Mouse (Mus musculus): ENCODE results near the gene Atp6v0b. TPM values are rescaled to one million over a fixed set of nuclear protein-coding genes. Genes with fewer than 3 reads are reported as not detected.
A peak's percentile ranks its signal among the peaks of the same experiment; 100 is the strongest.

The Atp6v0b gene
- polyA plus RNA-seq, 2 experiments from 2014 or later = 75.9 to 111 TPM

DNA sequence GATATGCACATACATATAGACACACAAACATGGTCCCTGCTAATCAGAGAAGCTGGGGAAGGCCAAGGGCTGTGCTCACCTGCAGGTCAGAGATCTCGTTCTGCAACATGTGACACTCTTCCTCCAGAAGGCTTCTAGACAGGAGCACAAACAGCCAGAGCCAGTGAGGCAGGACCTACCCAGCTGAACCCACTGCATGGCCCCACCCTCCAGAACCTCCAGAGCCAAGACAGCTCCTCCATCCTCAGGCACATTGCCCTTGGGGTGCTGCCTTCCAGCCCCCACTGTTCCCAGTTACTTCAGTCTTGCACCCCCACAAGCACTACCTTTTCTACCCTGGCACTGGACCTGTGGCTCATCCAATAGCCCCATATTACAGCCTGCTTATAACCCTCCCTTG, 16.7 kb downstream of the Atp6v0b start:
- ATAC-seq = no peak

DNA sequence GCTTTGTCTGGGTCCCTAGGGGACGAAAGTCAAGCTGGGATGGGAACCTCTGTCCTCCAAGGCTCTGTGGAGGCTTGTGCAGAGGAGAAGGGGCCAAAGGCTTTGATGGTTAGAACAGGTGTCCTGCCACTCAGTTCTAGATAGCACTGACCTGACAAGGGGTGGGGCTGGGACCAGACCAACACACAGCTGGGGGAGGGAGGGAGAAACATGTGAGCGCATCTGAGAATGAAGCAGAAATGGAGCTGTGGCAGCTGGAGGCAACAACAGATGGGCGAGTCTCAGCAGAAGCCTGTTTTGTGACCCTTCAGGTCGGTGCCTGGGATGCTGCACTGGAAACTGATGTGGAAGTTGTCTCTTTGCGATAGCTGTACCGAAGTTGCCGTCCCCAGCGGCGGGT, 17.8 kb downstream of the Atp6v0b start:
- ATAC-seq = no peak

DNA sequence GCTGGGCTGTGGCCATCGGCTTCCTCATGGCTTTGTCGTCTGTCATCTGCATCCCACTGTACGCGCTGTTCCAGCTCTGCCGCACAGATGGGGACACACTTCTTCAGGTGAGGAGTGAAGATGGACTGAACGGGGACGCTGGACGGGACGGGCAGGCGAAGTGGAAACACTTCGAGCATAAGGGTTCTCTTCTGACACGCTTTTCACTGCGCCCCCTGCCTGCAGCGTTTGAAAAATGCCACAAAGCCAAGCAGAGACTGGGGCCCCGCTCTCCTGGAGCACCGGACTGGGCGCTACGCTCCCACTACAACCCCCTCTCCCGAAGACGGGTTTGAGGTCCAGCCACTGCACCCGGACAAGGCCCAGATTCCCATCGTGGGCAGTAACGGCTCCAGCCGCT, 19.3 kb downstream of the Atp6v0b start:
- no peak for ATAC-seq

DNA sequence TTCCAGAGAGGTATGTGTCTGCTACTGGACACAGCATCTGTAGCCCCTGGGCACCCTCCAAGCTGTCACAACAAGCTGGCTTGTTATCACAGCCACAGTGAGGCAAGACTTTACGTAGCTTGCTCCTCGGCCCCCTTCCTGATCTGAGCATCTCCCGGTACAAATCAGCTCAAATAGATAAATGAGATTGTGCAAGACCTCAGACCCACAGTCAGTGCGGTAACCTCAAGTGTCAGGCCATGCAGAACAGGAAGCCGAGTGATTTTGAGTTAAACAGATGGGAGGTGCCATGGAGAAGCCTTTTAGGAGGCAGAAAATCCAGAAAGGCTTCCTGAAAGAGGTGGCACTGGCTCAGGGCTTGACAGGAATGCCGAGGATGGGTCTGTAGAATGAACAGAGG, 20.1 kb downstream of the Atp6v0b start:
- ATAC-seq = no peak

DNA sequence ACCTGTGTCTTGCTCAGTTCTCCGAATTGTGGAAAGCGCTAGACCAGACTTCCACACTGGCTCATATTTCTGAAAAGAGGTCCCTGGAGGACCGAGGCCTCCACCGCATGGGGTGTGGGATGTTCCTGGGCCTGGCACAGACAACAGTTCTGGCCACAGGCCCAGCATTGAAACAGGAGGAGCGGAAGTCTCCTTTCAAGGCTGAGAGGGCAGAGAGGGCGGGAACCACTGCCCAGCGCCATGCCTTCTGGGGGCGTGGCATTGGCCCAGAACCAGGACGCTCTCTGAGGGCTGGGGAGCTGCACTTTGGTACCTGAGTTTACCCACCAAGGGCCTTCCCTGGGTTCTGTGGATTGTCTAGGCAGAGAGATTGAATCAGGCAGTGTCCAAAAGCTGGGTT, 21.1 kb downstream of the Atp6v0b start:
- ATAC-seq = no peak

DNA sequence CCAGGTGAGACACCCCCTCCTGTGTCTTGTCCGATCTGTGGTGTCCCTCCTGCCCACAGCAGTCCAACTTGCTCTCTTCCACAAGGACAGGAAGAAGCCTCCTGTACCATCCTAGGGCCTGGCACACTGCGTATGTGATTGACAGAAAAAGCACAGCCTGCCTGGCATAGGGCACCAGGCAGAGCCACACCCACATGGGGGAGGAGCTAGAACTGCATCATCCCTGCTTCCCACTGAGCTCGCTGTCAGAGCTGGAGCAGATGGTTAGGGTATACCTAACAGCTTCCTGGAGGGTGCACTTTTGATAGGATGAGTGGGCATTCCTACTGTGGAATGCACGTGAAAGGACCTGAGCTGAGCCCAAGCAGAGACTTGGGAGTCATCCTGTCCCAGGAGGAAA, 24.3 kb downstream of the Atp6v0b start:
- ATAC-seq = no peak

DNA sequence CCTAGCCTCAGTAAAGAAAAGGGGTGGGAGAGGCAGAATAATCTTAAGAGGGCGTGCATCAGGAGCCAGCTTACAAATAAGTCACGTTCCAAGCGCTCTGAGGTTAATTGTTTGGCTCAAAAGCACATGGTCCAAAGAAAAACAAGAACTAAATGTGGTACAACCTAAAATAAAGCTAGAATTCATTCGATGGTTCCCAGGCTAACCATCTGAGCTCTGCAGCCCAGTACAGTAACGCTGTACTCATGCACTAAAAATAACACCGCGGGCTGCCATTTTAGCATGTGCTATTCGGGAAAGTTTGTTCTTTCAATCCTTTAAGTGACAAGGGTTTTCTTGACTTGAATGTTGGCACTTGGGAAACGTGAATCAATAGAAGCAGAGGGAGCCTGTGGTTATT, 26.6 kb downstream of the Atp6v0b start:
- ATAC-seq = no peak

DNA sequence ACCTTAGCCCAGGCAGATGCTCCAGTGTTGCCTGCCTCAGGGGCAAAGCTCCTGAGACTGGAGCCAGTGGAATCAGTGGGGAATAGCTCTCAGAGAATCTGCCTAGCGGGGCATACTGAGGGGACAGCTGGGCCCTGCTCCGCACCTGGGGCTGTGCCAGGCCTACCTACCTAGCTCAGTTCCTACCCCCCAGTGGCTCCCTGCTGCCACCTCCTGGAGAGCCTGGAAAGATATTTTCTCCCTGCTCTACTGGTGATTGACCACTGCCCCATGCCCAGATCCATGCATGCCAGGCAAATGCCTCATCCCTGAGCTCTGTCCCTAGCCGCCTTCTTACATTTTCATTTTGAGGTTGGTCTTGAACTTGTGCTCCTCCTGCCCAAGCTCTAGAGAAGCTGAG, 28.3 kb downstream of the Atp6v0b start:
- no peak for ATAC-seq

DNA sequence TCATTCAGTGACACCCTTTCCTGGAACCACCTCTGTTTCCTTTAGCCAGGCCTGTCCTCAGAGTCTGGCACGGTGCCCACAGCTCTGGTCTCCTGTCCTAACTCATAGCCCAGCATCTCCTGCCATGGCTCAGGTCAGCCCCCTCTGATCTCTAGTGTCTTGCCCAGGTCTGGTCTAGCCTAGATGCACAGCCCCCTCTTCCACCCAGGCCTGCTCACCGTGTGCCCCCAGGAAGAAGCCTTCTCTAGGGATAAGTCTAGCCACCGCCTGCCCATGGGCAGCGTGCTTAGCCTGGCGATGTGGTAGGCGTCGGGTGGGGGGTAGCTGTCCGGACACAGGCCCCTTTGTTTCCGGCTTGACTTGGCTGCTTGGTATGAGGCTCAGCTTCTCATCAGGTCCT, 32.0 kb downstream of the Atp6v0b start:
- no peak for ATAC-seq

DNA sequence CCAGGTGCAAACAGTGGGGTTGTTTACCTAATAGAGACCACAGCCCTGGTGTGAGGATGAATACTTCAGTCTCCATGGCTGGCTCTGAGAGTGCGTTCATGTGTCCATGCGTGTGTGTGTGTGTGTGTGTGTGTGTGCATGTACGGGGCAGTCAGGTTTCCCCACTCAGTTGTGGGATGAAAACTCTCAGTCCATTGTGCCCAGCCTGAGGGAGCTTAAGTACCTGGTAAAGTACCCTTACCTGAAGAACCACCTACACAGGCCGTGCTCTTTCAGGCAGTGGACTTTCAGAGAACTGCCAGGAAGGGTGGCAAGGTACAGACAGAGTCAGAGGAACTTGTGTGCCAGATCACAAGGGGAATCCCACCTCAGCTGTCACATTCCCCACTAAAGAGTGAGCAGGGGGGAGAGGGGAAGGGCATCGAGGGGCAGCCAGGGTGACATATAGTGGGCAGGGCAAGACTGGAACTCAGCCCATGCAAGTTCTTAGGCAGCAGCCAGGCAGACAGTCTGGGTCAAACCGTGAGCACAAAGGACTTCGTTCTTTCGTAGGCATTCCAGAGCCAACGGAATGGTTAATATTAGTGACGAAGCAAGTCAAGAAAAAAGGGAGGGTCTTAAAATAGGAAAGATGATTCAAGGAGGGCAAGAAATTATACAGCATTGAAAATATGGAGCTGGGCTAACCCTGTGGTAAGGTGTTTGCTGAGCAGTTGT, 34.8 kb downstream of the Atp6v0b start:
- ATAC-seq = no peak

DNA sequence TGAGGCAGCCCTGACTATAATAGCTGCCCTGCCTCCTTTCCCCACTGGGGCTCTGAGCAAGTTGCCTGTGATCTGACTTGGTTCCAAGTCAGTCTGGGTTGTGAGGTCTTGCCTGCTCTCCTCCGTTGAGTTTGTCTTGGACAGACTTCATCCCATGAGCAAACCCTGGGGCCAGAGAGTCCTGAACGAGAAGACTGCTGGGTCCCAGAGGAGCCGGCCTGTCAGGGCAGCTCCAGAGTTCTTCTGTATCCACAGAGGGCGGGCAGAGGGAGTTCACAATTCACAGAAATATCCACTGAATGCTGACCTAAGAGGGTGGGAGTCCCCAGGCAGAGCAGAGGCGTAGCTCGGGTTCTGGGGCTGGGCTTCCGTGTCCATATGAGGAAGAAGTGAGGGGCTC, 36.3 kb downstream of the Atp6v0b start:
- ATAC-seq = no peak

DNA sequence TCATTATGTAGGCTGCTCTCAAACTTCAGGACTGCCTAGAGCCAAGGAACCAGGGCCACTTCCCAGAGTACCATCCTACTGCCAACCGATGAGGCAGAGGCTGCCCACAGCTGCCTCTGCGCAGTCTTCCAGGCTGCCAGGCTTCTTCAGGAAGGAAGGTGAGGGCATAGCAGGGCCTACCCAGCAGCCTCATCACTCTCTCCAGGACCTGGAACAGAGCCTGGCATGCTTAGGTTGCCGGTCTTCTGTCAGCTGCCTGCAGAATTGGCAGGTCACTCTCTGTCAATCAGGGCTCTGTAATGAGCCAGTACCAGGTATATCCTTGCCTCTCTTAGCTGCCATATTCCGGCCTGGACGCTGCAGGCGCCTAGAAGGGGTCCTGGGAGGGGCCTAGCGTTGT, 37.0 kb downstream of the Atp6v0b start:
- no peak for ATAC-seq

DNA sequence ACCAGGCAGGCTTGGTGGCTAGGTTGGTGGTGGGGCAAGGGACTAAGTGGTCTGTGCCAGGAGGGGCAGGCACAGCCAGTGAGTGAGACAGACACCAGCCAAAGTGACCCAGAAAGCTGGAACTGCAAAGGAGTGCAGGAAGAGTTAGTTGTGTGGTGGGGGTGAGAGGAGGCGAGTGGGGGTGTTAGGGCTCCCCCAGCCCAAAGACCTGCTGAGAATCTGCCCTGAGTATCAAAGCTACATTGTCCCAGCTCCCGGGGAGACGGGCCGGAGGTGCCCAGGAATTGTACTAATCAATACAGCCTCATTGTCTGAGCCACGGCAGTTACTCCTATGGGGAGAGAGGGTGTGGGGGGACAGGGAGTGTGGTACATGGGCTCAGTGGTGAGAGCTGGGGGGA, 37.6 kb downstream of the Atp6v0b start:
- ATAC-seq = no peak

DNA sequence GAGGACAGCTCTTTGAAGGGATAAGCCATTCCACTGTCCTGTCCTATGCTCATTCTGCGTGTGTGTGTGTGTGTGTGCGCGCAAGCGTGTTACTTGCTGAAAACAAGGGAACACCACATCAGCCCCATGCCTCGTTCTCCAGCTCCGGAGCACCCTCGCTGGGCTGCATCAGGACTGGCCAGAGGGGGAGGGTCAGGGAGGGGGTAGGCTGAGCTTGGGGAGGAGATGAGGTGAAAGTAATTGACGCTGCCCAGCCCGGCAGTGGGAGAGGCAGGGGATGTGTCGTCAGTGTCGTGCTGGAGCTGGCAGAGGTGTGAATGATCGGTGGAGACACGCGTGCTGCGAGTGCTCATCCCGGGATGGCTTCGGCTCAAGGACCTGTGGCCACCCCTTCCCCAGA, 38.1 kb downstream of the Atp6v0b start:
- ATAC-seq = no peak

DNA sequence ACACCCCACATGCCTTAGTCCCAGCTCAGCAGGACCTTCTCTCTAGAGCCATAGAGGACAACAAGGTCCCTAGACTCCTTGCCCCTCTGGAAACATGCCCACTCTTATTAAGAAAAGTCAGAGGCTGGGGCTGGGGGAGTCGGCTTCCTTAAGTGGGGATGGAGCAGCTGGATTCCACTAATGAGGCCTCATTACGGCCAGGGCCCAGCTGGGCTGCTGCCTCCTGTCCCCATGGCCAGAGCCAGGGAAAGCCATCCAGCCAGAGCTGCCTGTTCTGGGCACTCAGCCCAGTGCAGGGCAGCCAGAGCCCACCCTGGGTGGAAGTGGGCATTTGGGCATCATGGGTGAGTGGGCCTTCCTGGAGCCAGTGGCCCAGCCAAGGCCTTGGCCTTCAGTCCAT, 40.1 kb downstream of the Atp6v0b start:
- no peak for ATAC-seq

DNA sequence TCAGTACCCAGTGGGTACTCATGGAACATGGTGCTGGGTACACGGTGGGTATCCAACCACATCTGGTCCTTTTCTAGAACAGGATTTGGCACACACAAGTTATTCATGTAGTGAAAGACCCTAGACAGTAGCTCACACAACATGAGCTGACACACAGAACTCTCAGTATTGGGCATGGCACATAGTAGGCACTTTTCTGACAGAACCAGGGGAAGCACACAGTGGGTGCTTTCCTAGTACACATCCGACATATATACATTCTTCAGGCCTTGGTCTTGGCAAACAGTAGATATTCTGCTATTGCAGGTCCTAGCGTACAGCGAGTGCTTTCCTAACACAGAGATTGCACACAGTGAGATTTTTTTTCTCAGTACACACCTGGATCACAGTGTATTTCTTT, 40.9 kb downstream of the Atp6v0b start:
- ATAC-seq = no peak

DNA sequence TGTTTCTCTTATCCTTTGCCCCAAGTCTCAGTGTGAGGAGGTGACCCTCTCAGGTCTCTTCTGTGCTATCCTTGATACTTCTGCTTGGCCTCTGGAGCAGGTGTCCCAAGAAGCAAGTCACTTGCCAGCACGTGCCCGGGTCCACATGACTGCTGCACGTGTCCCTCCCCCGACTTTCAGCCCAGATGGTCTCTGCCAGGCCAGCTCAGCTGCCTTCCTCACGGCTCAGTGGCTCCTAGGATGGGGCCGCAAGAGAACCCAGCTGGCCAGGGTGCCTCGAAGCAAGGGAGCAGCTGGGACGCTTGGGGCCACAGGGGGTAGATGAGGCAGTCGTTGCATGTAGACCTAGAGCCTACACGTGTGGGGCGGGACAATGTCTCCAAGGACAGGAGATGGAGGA, 41.8 kb downstream of the Atp6v0b start:
- ATAC-seq = no peak

DNA sequence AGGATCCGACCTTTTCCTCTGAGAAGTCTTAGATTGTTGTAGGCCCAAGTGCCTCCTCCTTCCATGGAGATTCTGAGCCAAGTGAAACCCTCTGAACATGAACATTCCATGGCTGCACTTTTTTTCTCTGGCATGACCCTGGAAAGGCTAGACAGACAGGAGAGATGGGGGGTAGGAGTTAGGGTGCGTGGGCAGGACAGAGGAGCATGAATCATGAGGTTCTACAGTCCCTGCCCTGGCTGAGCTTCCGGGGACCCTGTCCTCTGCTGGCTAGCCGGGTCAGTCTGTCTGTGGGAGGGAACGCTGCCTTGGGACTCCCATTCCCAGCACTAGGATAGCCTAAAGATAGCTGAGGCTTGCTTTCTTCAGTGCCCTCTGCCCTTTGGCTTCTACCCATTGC, 42.7 kb downstream of the Atp6v0b start:
- no peak for ATAC-seq

DNA sequence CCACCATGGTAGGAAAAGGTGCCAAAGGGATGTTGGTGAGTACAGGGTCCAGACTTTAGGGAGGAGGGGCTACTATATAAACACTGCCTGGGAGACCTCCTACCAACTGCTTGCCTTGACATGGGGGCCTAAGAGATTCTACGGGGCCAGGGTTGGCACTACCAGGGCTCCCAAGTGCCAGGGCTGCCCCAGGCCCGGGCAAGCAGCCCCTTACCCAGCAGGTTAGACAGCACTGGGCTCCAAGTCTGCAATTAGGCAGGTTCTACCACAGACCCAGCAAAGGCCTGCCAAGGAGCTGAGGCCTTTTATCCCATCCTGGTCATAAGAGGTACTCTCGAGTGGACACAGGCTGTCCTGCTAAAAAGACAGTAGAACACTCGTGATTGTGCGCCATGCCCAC, 44.0 kb downstream of the Atp6v0b start:
- ATAC-seq = no peak

DNA sequence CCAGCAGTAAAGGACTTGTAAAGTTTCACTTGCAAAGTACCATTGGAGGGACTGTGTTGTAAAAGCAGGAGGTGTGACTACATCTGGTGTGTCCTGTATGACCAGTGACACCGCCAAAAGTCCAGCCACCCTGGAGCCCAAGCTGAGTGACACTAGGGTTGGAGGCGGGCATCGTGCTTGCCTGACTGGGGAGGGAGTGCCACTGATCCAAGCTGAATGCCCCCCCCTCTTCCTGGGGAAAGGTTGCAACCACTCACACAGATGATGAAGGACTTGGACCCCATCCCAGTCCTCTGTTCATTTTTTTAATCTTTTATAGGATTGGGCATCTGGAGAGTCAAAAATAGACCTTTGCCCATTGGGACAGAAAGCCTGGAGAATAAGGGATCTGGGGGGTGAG, 45.6 kb downstream of the Atp6v0b start:
- ATAC-seq = no peak

DNA sequence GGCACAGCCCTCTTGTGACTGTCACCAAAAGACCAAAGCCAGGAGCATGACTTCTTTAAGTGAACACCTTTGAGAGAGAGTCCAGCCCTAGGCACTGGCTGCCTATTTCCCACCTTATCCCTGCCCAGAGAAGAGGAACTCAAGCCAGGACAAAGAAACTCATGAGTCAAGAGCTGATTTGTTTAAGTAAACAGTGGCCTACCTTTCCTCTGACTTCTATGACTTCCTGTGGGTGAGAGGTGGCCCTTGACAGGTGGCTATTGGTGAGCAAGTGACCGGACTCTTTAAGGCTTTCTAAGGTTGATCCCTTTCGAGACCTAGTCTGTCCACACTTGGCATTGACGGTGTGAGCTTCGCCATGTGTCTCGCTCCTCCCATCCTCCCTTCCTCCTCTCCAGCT, 46.3 kb downstream of the Atp6v0b start:
- ATAC-seq = no peak

DNA sequence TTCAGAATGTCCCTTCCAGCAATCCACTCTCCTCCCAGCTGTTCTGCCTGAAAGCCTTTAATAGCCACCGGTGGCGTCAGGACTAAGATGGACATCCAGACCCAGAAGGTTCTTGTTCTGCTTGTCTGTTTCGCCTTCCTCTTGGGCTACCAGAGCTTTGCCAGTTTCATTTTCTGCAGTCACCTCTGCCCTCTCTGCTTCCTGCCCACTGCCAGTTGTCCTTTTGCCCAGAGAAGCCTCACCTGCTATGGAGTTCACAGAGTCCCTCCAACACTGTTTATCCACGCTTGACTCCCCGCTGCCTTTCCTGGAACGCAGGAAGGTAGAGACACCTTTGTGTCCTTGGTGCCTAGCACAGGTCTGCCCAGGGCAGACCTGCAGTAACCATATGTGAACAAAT, 47.8 kb downstream of the Atp6v0b start:
- ATAC-seq = no peak

DNA sequence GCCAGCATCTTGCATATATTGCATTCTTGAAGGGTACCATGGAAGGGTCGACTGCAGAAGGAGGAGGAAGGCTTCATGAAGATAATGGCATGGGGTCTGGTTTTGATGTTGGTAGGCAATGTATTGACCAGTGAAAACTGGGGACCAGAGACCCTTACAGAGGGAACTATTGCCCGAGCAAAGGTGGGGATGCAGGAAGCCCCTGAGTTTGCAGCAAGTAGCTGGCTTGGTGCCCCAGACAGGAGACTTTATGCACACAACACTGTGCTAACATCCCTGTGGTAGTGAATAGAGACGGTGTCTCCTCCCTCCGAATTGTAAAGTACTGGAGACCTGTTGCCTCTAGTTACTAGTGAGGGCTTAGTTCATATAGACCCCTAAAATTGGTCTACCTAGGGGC, 49.9 kb downstream of the Atp6v0b start:
- no peak for ATAC-seq

DNA sequence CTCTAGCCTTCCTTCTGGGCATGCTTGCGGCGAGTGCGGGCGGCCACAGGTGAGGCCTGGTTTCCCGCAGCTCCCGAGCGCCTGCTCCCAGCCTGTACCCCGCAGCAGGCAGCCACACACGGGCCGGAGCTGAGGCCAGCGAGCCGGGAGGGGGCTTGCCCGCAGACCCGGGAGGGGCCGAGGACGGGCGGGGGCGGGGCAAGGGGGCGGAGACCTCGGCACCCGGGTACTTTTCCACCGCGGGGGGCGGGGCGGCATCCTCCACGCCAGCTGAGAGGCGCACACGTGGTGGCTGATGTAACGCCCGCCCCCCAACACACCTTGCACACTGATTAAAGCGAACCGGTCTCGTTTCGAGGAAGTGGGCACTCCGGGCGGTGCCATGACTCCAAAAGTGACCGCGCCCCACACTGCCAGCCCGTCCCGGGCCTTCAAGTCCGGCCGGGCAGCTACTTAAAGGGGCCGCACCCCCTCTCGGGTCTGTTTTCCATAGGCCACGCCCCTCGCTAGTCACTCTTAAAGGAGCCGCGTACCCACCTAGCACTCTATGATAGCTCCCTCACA, 50.8 kb downstream of the Atp6v0b start:
- ATAC-seq = peak; percentile 78

DNA sequence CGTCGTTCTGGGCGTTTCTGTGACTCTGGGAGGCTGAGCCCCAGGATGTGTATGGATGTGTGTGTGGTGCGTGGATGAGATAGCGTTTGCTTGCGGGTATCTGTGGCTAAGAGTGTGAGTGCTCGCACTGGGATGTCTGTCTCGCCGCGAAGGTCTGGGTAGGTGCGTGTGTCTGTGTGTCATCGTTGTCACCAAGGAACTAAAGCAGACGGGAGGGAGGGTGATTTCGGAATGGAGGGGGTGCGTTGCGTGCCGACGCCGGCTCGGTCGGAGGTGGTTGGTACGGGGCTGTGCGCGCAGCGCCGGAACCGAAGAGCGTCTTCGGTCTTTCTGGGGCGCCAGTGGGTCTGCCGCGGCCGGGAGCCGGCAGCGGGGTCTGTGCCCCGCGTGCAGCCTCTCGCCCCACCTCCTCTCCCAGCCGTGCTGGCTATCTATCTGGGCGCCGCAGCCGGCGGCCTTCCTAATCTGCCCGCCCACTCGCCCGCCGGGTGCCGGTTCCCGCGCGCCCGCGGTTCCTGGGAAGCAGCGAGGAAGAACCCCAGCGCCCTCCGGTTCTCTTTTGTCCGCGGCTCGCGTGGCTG, 51.5 kb downstream of the Atp6v0b start:
- peak; percentile 17 for ATAC-seq

All from activated CD4-positive, CD25-positive, alpha-beta regulatory T cell, adult 4 months (primary cell).